Mouse (Mus musculus) spleen, adult 2 months (tissue): ENCODE data around the gene Lyve1. TPM values are rescaled to one million over a fixed set of nuclear protein-coding genes. Genes with fewer than 3 reads are reported as not detected.
A peak's percentile ranks its signal among the peaks of the same experiment; 100 is the strongest.

Experiments used
- DNase-seq, 2 experiments: peaks; one replicate each; pipeline versions ENCODE4 v3.0.0 to v3.0.0-alpha.2; 2012 to 2021; ENCODE audit warnings: low spot score in 2 of 2, low read depth in 1 of 2
- H3K27ac ChIP-seq: fragments of 200-500 bp; 2 replicates; pipeline ENCODE4 v1.5.1; 2012; ENCODE audit warnings: low read length, inconsistent platforms; ENCODE audit not compliant: insufficient read depth
- H3K27me3 ChIP-seq: fragments of 200-500 bp; 2 replicates; pipeline ENCODE4 v1.6.1; 2012; ENCODE audit warnings: mild to moderate bottlenecking, moderate library complexity, low read length, inconsistent platforms; ENCODE audit not compliant: control insufficient read depth, insufficient read depth
- H3K36me3 ChIP-seq: fragments of 200-500 bp; 2 replicates; pipeline ENCODE4 v1.6.1; 2012; ENCODE audit warnings: mild to moderate bottlenecking, low read length, inconsistent platforms; ENCODE audit not compliant: control insufficient read depth, insufficient read depth
- H3K4me1 ChIP-seq: fragments of 200-500 bp; 2 replicates; pipeline ENCODE4 v1.6.1; 2011; ENCODE audit warnings: inconsistent platforms; ENCODE audit not compliant: control insufficient read depth, insufficient read depth, insufficient read length
- H3K4me3 ChIP-seq: fragments of 200-500 bp; 2 replicates; pipeline ENCODE4 v1.5.1; 2011; ENCODE audit warnings: mild to moderate bottlenecking, inconsistent platforms; ENCODE audit not compliant: insufficient read depth, insufficient read length; ENCODE audit errors: extremely low read depth
- CTCF ChIP-seq: fragments of 200-500 bp; IDR thresholded peaks from 2 replicates; pipeline ENCODE4 v1.5.1; 2011; ENCODE audit warnings: mild to moderate bottlenecking, inconsistent platforms; ENCODE audit not compliant: insufficient read depth, insufficient read length, insufficient replicate concordance; ENCODE audit errors: extremely low read depth
- POLR2A ChIP-seq: fragments of 200-500 bp; IDR thresholded peaks from 2 replicates; pipeline ENCODE4 v1.6.1; 2011; ENCODE audit warnings: low read depth, low read length, inconsistent platforms
- WGBS: fragments of 180-500 bp; shearing (Covaris S2); methylation state at CpG from one replicate; pipeline ENCODE4 v1.1.7; 2018; 5-methylcytosine and 5-hydroxymethylcytosine counted together
- polyA plus RNA-seq: library from polyadenylated mRNA; depleted of rRNA; stranded (reverse); fragments of >200 nt; gene quantifications from 2 replicates; pipeline ENCODE4 v1.2.3, GENCODE M21; 2012; rRNA removed

Lyve1 gene
- polyA plus RNA-seq, 1 experiment = 0.49 TPM

DNA sequence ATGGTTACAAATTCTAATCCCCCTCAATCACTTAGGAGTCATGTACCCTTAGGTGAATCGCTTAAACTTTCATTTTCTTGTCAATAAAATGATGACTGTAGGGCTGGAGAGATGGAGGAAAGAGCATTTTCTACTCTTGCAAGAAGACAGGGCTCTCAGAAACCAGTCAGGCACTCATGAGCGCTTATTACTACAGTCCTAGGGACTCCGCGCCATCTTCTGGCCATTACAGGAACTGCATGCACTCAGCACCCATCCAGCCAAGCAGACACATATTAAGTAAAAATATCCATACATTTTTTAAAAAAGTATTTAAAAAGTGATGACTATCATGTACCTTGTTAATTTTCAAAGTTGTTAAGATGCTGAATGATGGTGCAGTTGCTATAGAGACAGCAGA is 62.0 kb downstream of the Lyve1 start:
- H3K4me1 ChIP-seq = peaks cover 10% of the 10 kb centered on the region; the same call in 1 of the 2 replicates
- no peak overlapping the region for H3K27ac ChIP-seq
- 2% methylated on average over 4 of the region's 4 CpGs for WGBS
- H3K36me3 ChIP-seq = peaks cover 20% of the 10 kb centered on the region
- no peak overlapping the region for H3K4me3 ChIP-seq
- H3K27me3 ChIP-seq = no peaks in the 10 kb centered on the region
- TF ChIP-seq CTCF (peak; percentile 78; the same call in 1 of the 2 replicates), POLR2A (no peak)
- peak; percentile 53 to 73 for DNase-seq

Other genes starting within 250 kb of the Lyve1 start
- gene Sbf2, start 248.3 kb downstream of the Lyve1 start, polyA plus RNA-seq = 5.0 and 5.5 TPM in 2 replicates
- 3.5 and 5.4 TPM in 2 replicates for gene Adm, start 235.6 kb downstream of the Lyve1 start, polyA plus RNA-seq
- gene Ampd3, start 95.0 kb downstream of the Lyve1 start, polyA plus RNA-seq = 15.8 and 21.8 TPM in 2 replicates
- gene Rnf141, start 18.8 kb downstream of the Lyve1 start, polyA plus RNA-seq = 10.0 and 12.4 TPM in 2 replicates
- gene Mrvi1, start 119.2 kb upstream of the Lyve1 start, polyA plus RNA-seq = 10.9 and 11.6 TPM in 2 replicates
- 5.8 and 6.0 TPM in 2 replicates for gene Ctr9, start 165.7 kb upstream of the Lyve1 start, polyA plus RNA-seq
- 40.3 and 58.6 TPM in 2 replicates for gene Eif4g2, start 219.8 kb upstream of the Lyve1 start, polyA plus RNA-seq